Mouse (Mus musculus) hindbrain, embryonic 12.5 days (tissue): ENCODE measurements around the gene Hnrnpa0. TPM values are rescaled to one million over a fixed set of nuclear protein-coding genes. Genes with fewer than 3 reads are reported as not detected.

Experiments used
- ATAC-seq: fragments of 200-750 bp; cut with Nextera tagmentation; 2 replicates; pipeline ENCODE4 v1.8.0; 2017; ENCODE audit warnings: moderate TSS enrichment; ENCODE audit not compliant: low FRiP score
- H3K27ac ChIP-seq: fragments of 300-500 bp; sonication (generic); 2 replicates; pipeline ENCODE4 v1.5.1; 2016; ENCODE audit warnings: mild to moderate bottlenecking
- H3K27me3 ChIP-seq: fragments of 300-500 bp; sonication (generic); 2 replicates; pipeline ENCODE4 v1.6.1; 2016; ENCODE audit warnings: mild to moderate bottlenecking
- H3K36me3 ChIP-seq: fragments of 300-500 bp; sonication (generic); 2 replicates; pipeline ENCODE4 v1.6.1; 2016; ENCODE audit warnings: mild to moderate bottlenecking
- H3K4me1 ChIP-seq: fragments of 300-500 bp; sonication (generic); 2 replicates; pipeline ENCODE4 v1.6.1; 2016
- H3K4me2 ChIP-seq: fragments of 300-500 bp; sonication (generic); replicated peaks from 2 replicates; pipeline ENCODE4 v1.6.1; 2016; ENCODE audit warnings: mild to moderate bottlenecking
- H3K4me3 ChIP-seq: fragments of 300-500 bp; sonication (generic); 2 replicates; pipeline ENCODE4 v1.5.1; 2016; ENCODE audit warnings: mild to moderate bottlenecking
- H3K9ac ChIP-seq: fragments of 300-500 bp; sonication (generic); 2 replicates; pipeline ENCODE4 v1.6.1; 2016; ENCODE audit warnings: mild to moderate bottlenecking, moderate library complexity
- H3K9me3 ChIP-seq: fragments of 300-500 bp; sonication (generic); replicated peaks from 2 replicates; pipeline ENCODE4 v1.6.1; 2016; ENCODE audit warnings: mild to moderate bottlenecking
- WGBS: fragments of 180-500 bp; shearing (Covaris S2); methylation state at CpG from one replicate; pipeline ENCODE4 v1.1.7; 2016; 5-methylcytosine and 5-hydroxymethylcytosine counted together
- polyA plus RNA-seq: library from polyadenylated mRNA; unstranded; fragments of >200 nt; fragmentation: Nextera tagmentation; extraction: Ambion mirVana; gene quantifications from 2 replicates; pipeline ENCODE4 v1.2.1, GENCODE M21; 2016

The Hnrnpa0 gene
- 55.5 and 57.3 TPM in 2 replicates for polyA plus RNA-seq

- Histone ChIP-seq H3K27ac (peak within 1 kb of the TSS; percentile 99), H3K4me2 (peak within 1 kb of the TSS; percentile 77), H3K9me3 (no peaks in the 10 kb centered on the region), H3K27me3 (no peaks in the 10 kb centered on the region), H3K36me3 (0 out of 2 replicates have a peak, but pooled peaks cover 2% of the 10 kb centered on the region), H3K4me1 (peaks cover 29% of the 10 kb centered on the region), H3K4me3 (peak within 1 kb of the TSS; percentile 99), H3K9ac (peak within 1 kb of the TSS; percentile 100)
- peak; percentile 96 for ATAC-seq
- WGBS = 0% methylated on average over 37 of the region's 62 CpGs
Observed at GRCm38 (mm10) chr13:58128396-58128767, at the start of gene Hnrnpa0. TSS of gene Hnrnpa0 (minus strand) at chr13:58128556.

GRCm38 (mm10) chr13:58177511-58178208 is 49.3 kb upstream of the Hnrnpa0 start:
- ATAC-seq = no peak

GRCm38 (mm10) chr13:58176105-58176504 is 47.7 kb upstream of the Hnrnpa0 start:
- Histone ChIP-seq H3K9me3 (no peaks in the 10 kb centered on the region), H3K36me3 (peaks cover 67% of the 10 kb centered on the region), H3K27ac (no peak overlapping the region), H3K9ac (no peak overlapping the region), H3K4me1 (no peaks in the 10 kb centered on the region), H3K4me3 (no peak overlapping the region), H3K27me3 (no peaks in the 10 kb centered on the region), H3K4me2 (no peak overlapping the region)
- WGBS = 90% methylated on average over 3 of the region's 3 CpGs
- ATAC-seq = no peak

More at GRCm38 (mm10) chr13:58177511-58178208, 49.3 kb upstream of the Hnrnpa0 start:
- no peaks in the 10 kb centered on the region for H3K4me1 ChIP-seq
- no peak overlapping the region for H3K27ac ChIP-seq
- no peaks in the 10 kb centered on the region for H3K9me3 ChIP-seq
- H3K4me3 ChIP-seq = no peak overlapping the region
- H3K27me3 ChIP-seq = no peaks in the 10 kb centered on the region
- 87% methylated on average over 9 of the region's 9 CpGs for WGBS
- peaks cover 72% of the 10 kb centered on the region for H3K36me3 ChIP-seq
- no peak overlapping the region for H3K4me2 ChIP-seq
- H3K9ac ChIP-seq = no peak overlapping the region

GRCm38 (mm10) chr13:58168119-58168518 is 39.8 kb upstream of the Hnrnpa0 start:
- Histone ChIP-seq H3K4me2 (no peak overlapping the region), H3K9ac (no peak overlapping the region), H3K9me3 (no peaks in the 10 kb centered on the region), H3K27me3 (no peaks in the 10 kb centered on the region), H3K36me3 (peaks cover 34% of the 10 kb centered on the region), H3K4me3 (no peak overlapping the region), H3K27ac (no peak overlapping the region), H3K4me1 (0 out of 2 replicates have a peak, but pooled peaks cover 5% of the 10 kb centered on the region)
- no peak for ATAC-seq

GRCm38 (mm10) chr13:58163343-58163742 is 35.0 kb upstream of the Hnrnpa0 start:
- no peak overlapping the region for H3K9ac ChIP-seq
- 95% methylated on average over 12 of the region's 12 CpGs for WGBS
- no peaks in the 10 kb centered on the region for H3K27me3 ChIP-seq
- 0 out of 2 replicates have a peak, but pooled peaks cover 7% of the 10 kb centered on the region for H3K9me3 ChIP-seq
- peaks cover 6% of the 10 kb centered on the region; the same call in 1 of the 2 replicates for H3K4me1 ChIP-seq
- no peak overlapping the region for H3K27ac ChIP-seq
- no peak overlapping the region for H3K4me3 ChIP-seq
- peaks cover 43% of the 10 kb centered on the region for H3K36me3 ChIP-seq
- no peak overlapping the region for H3K4me2 ChIP-seq
- ATAC-seq = no peak

GRCm38 (mm10) chr13:58160761-58161160 is 32.4 kb upstream of the Hnrnpa0 start:
- H3K4me2 ChIP-seq = no peak overlapping the region
- no peak overlapping the region for H3K9ac ChIP-seq
- 95% methylated on average over 15 of the region's 15 CpGs for WGBS
- 0 out of 2 replicates have a peak, but pooled peaks cover 7% of the 10 kb centered on the region for H3K9me3 ChIP-seq
- H3K4me3 ChIP-seq = no peak overlapping the region
- H3K36me3 ChIP-seq = peaks cover 42% of the 10 kb centered on the region
- no peaks in the 10 kb centered on the region for H3K27me3 ChIP-seq
- no peak for ATAC-seq
- H3K27ac ChIP-seq = no peak overlapping the region
- H3K4me1 ChIP-seq = peaks cover 11% of the 10 kb centered on the region

- peaks cover 31% of the 10 kb centered on the region for H3K36me3 ChIP-seq
- ATAC-seq = peak; percentile 39
- H3K9me3 ChIP-seq = 0 out of 2 replicates have a peak, but pooled peaks cover 7% of the 10 kb centered on the region
- peak overlapping the region; percentile 84 for H3K9ac ChIP-seq
- 0 out of 2 replicates have a peak overlapping the region, but pooled peaks have one; percentile 44 for H3K27ac ChIP-seq
- H3K4me2 ChIP-seq = peak overlapping the region; percentile 94
- no peaks in the 10 kb centered on the region for H3K27me3 ChIP-seq
- peaks cover 11% of the 10 kb centered on the region for H3K4me1 ChIP-seq
- H3K4me3 ChIP-seq = peak overlapping the region; percentile 83
- 14% methylated on average over 16 of the region's 16 CpGs for WGBS
Observed at GRCm38 (mm10) chr13:58158099-58158912, 29.9 kb upstream of the Hnrnpa0 start.

- 0 out of 2 replicates have a peak, but pooled peaks cover 7% of the 10 kb centered on the region for H3K9me3 ChIP-seq
- under 1% methylated on average over 30 of the region's 30 CpGs for WGBS
- peak within 1 kb of the TSS; percentile 84 for H3K9ac ChIP-seq
- H3K4me2 ChIP-seq = peak within 1 kb of the TSS; percentile 94
- H3K4me1 ChIP-seq = peaks cover 11% of the 10 kb centered on the region
- H3K27ac ChIP-seq = peak within 1 kb of the TSS; percentile 62; the same call in 1 of the 2 replicates
- peak; percentile 92 for ATAC-seq
- peaks cover 26% of the 10 kb centered on the region for H3K36me3 ChIP-seq
- H3K4me3 ChIP-seq = peak within 1 kb of the TSS; percentile 83
- H3K27me3 ChIP-seq = no peaks in the 10 kb centered on the region
Observed at GRCm38 (mm10) chr13:58157447-58158098, 29.2 kb upstream of the Hnrnpa0 start, which contains the start of gene Idnk. TSS of gene Idnk (plus strand) at chr13:58157649.

GRCm38 (mm10) chr13:58157036-58157435 is 28.7 kb upstream of the Hnrnpa0 start:
- no peaks in the 10 kb centered on the region for H3K27me3 ChIP-seq
- 0 out of 2 replicates have a peak, but pooled peaks have one; percentile 26 for ATAC-seq
- H3K36me3 ChIP-seq = peaks cover 22% of the 10 kb centered on the region
- H3K4me2 ChIP-seq = peak overlapping the region; percentile 94
- H3K27ac ChIP-seq = no peak overlapping the region
- 33% methylated on average over 8 of the region's 8 CpGs for WGBS
- H3K9ac ChIP-seq = peak overlapping the region; percentile 84
- peak overlapping the region; percentile 83 for H3K4me3 ChIP-seq
- 0 out of 2 replicates have a peak, but pooled peaks cover 7% of the 10 kb centered on the region for H3K9me3 ChIP-seq
- H3K4me1 ChIP-seq = peaks cover 11% of the 10 kb centered on the region

DNA sequence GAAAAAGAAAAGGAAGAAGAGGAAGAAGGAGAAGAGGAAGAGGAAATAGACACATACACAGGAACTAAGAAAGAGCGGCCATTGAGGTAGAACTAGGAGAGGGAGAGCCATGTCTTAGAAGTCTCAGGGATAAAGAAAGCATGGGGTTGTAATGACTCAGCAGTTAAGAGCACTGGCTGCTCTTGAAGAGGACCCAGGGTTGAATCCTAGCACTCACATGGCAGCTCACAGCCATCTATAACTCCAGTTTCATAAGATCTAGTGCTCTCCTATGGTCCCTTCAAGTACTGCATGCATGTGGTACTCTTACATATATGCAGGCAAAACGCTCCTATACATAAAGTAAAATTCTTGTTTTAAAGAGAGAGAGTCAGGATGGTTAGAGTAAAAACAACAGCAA is 27.7 kb upstream of the Hnrnpa0 start:
- Histone ChIP-seq H3K4me3 (no peak overlapping the region), H3K4me2 (no peak overlapping the region), H3K9me3 (no peaks in the 10 kb centered on the region), H3K36me3 (peaks cover 15% of the 10 kb centered on the region), H3K4me1 (peaks cover 11% of the 10 kb centered on the region), H3K27ac (no peak overlapping the region), H3K9ac (no peak overlapping the region), H3K27me3 (no peaks in the 10 kb centered on the region)
- WGBS = 90% methylated on average over 2 of the region's 2 CpGs
- no peak for ATAC-seq

DNA sequence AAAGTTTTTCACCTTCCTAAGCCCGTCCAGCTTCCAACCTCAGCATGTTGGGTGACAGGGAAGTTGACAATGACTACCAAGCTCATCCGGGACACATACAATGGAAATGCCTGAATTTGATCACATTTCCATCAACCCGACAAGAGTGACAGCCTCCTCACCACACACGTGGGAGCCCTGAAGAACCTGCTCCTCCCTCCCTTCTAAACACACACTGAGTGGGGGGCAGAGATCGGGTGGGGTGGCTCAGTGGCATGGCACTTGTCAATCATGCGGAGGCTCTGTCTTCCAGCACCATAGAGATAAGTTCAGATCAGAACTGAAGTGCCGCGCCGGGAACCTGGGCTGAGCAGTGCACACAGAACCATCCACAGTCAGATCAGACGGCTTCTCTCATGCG is 22.1 kb upstream of the Hnrnpa0 start:
- WGBS = 81% methylated on average over 11 of the region's 11 CpGs
- Histone ChIP-seq H3K4me2 (no peak overlapping the region), H3K9ac (no peak overlapping the region), H3K4me3 (no peak overlapping the region), H3K27me3 (no peaks in the 10 kb centered on the region), H3K4me1 (peaks cover 6% of the 10 kb centered on the region; the same call in 1 of the 2 replicates), H3K27ac (no peak overlapping the region), H3K36me3 (no peaks in the 10 kb centered on the region), H3K9me3 (no peaks in the 10 kb centered on the region)
- no peak for ATAC-seq

DNA sequence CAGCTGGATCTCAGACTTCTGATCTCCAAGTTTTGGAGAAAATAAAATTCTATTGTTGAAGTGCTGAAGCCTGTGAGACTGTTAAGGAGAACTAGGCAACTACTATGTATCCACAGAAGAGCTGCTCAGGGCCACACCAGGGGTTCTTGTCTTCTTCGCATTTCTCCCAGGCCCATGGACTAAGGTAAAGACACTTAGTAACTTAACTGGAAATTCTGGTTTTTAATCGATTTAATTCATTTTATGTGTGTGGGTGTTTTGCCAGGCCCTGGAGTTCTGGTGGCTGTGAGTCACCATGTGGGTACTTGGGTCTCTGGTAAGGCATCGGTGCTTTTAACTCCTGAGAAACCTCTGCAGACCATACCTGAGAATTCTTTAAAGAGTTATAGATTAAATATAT is 21.3 kb upstream of the Hnrnpa0 start:
- Histone ChIP-seq H3K9ac (no peak overlapping the region), H3K27ac (no peak overlapping the region), H3K4me2 (no peak overlapping the region), H3K36me3 (no peaks in the 10 kb centered on the region), H3K4me1 (peaks cover 6% of the 10 kb centered on the region; the same call in 1 of the 2 replicates), H3K4me3 (no peak overlapping the region), H3K9me3 (no peaks in the 10 kb centered on the region), H3K27me3 (no peaks in the 10 kb centered on the region)
- WGBS = 83% methylated on average over 3 of the region's 3 CpGs
- ATAC-seq = no peak
